Mouse (Mus musculus) WW6 (cell line): Measurements from ENCODE around the gene Tas1r3.

Experiments
- DNase-seq: peaks from one replicate; pipeline ENCODE4 v3.0.0-alpha.2; 2013; ENCODE audit warnings: low read depth, low spot score

The Tas1r3 gene

GRCm38 (mm10) chr4:155887674-155888073 lies 24.5 kb upstream of the Tas1r3 start:
- DNase-seq, result no peak

GRCm38 (mm10) chr4:155886330-155886729 lies 23.2 kb upstream of the Tas1r3 start:
- DNase-seq, result no peak

GRCm38 (mm10) chr4:155883587-155883986 lies 20.4 kb upstream of the Tas1r3 start:
- no peak for DNase-seq

- DNase-seq, result no peak
Measured at GRCm38 (mm10) chr4:155871404-155871803, 8.2 kb upstream of the Tas1r3 start.

- DNase-seq, result peak; percentile 83
Measured at GRCm38 (mm10) chr4:155869317-155870033, 6.3 kb upstream of the Tas1r3 start, which contains the start of the genes Cptp and Ints11. TSS of gene Cptp (minus strand) at chr4:155869440. TSS of gene Ints11 (plus strand) at chr4:155869546.

GRCm38 (mm10) chr4:155868614-155869298 lies 5.6 kb upstream of the Tas1r3 start:
- DNase-seq, result no peak

- no peak for DNase-seq
Measured at GRCm38 (mm10) chr4:155861787-155862186, 1.4 kb downstream of the Tas1r3 start.

- peak; percentile 40 for DNase-seq
Measured at GRCm38 (mm10) chr4:155859318-155859717, 3.8 kb downstream of the Tas1r3 start.

- no peak for DNase-seq
Measured at GRCm38 (mm10) chr4:155856881-155857280, 6.3 kb downstream of the Tas1r3 start.

GRCm38 (mm10) chr4:155856071-155856470 lies 7.1 kb downstream of the Tas1r3 start:
- DNase-seq, result no peak

GRCm38 (mm10) chr4:155854991-155855390 lies 8.2 kb downstream of the Tas1r3 start:
- DNase-seq, result no peak

- DNase-seq, result no peak
Measured at GRCm38 (mm10) chr4:155853421-155853820, 9.7 kb downstream of the Tas1r3 start.

GRCm38 (mm10) chr4:155851951-155852411 lies 11.2 kb downstream of the Tas1r3 start:
- DNase-seq, result no peak

GRCm38 (mm10) chr4:155851368-155851767 lies 11.8 kb downstream of the Tas1r3 start:
- no peak for DNase-seq

GRCm38 (mm10) chr4:155849792-155850451 lies 13.2 kb downstream of the Tas1r3 start:
- DNase-seq, result no peak

GRCm38 (mm10) chr4:155849391-155849790 lies 13.8 kb downstream of the Tas1r3 start:
- DNase-seq, result no peak

- no peak for DNase-seq
Measured at GRCm38 (mm10) chr4:155848434-155849095, 14.6 kb downstream of the Tas1r3 start.

- no peak for DNase-seq
Measured at GRCm38 (mm10) chr4:155847591-155848352, 15.4 kb downstream of the Tas1r3 start.

GRCm38 (mm10) chr4:155846871-155847578 lies 16.1 kb downstream of the Tas1r3 start, which contains the start of gene Dvl1:
TSS of gene Dvl1 (plus strand) at chr4:155847402.
- peak; percentile 67 for DNase-seq

GRCm38 (mm10) chr4:155843231-155843630 lies 19.9 kb downstream of the Tas1r3 start:
- no peak for DNase-seq
